Mouse (Mus musculus) midbrain, embryonic 11.5 days (tissue): ENCODE data around the gene Frmd4b. TPM values are rescaled to one million over a fixed set of nuclear protein-coding genes. Genes with fewer than 3 reads are reported as not detected.

Experiments
- ATAC-seq: fragments of 200-750 bp; cut with Nextera tagmentation; 2 replicates; pipeline ENCODE4 v1.8.0; 2017; ENCODE audit warnings: moderate TSS enrichment, moderate library complexity; ENCODE audit not compliant: low FRiP score
- DNase-seq: peaks from one replicate; pipeline ENCODE4 v3.0.0; 2015; ENCODE audit warnings: low spot score; ENCODE audit errors: missing footprints
- H3K27ac ChIP-seq: fragments of 300-500 bp; sonication (generic); 2 replicates; pipeline ENCODE4 v1.5.1; 2014; ENCODE audit warnings: low read depth, low read length
- H3K27me3 ChIP-seq: fragments of 300-500 bp; sonication (generic); 2 replicates; pipeline ENCODE4 v1.6.1; 2014; ENCODE audit warnings: mild to moderate bottlenecking, low read length, moderate library complexity, mixed read lengths; ENCODE audit not compliant: control insufficient read depth, insufficient read depth
- H3K36me3 ChIP-seq: fragments of 300-500 bp; sonication (generic); 2 replicates; pipeline ENCODE4 v1.6.1; 2014; ENCODE audit warnings: mild to moderate bottlenecking, low read length, moderate library complexity, mixed read lengths; ENCODE audit not compliant: control insufficient read depth, insufficient read depth
- H3K4me1 ChIP-seq: fragments of 300-500 bp; sonication (generic); 2 replicates; pipeline ENCODE4 v1.6.1; 2014; ENCODE audit warnings: low read length; ENCODE audit not compliant: control insufficient read depth, insufficient read depth
- H3K4me2 ChIP-seq: fragments of 300-500 bp; sonication (generic); 2 replicates; pipeline ENCODE4 v1.6.1; 2014; ENCODE audit warnings: mild to moderate bottlenecking, moderate library complexity
- H3K4me3 ChIP-seq: fragments of 300-500 bp; sonication (generic); 2 replicates; pipeline ENCODE4 v1.5.1; 2014; ENCODE audit warnings: low read depth, low read length
- H3K9ac ChIP-seq: fragments of 300-500 bp; sonication (generic); 2 replicates; pipeline ENCODE4 v1.6.1; 2014; ENCODE audit warnings: low read length
- H3K9me3 ChIP-seq: fragments of 300-500 bp; sonication (generic); 2 replicates; pipeline ENCODE4 v1.6.1; 2016; ENCODE audit warnings: low read length; ENCODE audit not compliant: control insufficient read depth
- WGBS: fragments of 180-500 bp; shearing (Covaris S2); extraction: QIAGEN DNeasy Blood & Tissue Kit; methylation state at CpG from one replicate; pipeline ENCODE4 v1.1.7; 2014; 5-methylcytosine and 5-hydroxymethylcytosine counted together
- polyA plus RNA-seq: library from polyadenylated mRNA; unstranded; fragments of >200 nt; fragmentation: Nextera tagmentation; extraction: Ambion mirVana; gene quantifications from 2 replicates; pipeline ENCODE4 v1.2.1, GENCODE M21; 2014

Gene Frmd4b
- polyA plus RNA-seq, 1 experiment from 2014 or later = 31.9 TPM

DNA sequence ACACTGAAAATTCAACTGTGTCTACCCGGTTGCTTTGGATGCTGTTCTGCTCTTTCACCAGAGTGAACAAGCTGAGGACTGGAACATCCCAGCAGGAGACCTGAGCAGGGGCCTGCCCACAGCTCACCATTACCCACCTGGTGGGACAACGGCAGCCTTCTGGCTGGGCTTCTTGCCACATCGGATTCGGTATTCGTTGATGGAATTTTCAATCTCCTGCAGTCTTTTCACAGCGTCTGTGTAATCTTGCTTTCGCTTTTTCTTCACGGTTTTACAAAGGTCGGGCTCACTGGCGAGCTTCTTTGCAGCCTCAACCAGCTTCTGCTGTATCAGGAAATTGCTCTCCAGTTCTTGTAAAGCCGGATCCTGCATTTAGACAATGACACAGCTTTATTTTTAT is 312.3 kb downstream of the Frmd4b start:
- H3K27ac ChIP-seq = no peak overlapping the region
- no peaks in the 10 kb centered on the region for H3K4me1 ChIP-seq
- no peak for ATAC-seq
- DNase-seq = no peak
- peaks cover 6% of the 10 kb centered on the region for H3K36me3 ChIP-seq
- no peak overlapping the region for H3K4me3 ChIP-seq
- H3K4me2 ChIP-seq = no peak overlapping the region
- H3K27me3 ChIP-seq = no peaks in the 10 kb centered on the region
- H3K9ac ChIP-seq = no peak overlapping the region
- 70% methylated on average over 11 of the region's 11 CpGs for WGBS
- H3K9me3 ChIP-seq = no peaks in the 10 kb centered on the region

GRCm38 (mm10) chr6:97303277-97304109 is 313.8 kb downstream of the Frmd4b start:
- Histone ChIP-seq H3K27me3 (no peaks in the 10 kb centered on the region), H3K4me2 (no peak overlapping the region), H3K4me1 (no peaks in the 10 kb centered on the region), H3K9ac (no peak overlapping the region), H3K9me3 (no peaks in the 10 kb centered on the region), H3K4me3 (no peak overlapping the region), H3K27ac (no peak overlapping the region), H3K36me3 (peaks cover 6% of the 10 kb centered on the region)
- ATAC-seq (no peak), DNase-seq (no peak)
- WGBS = 92% methylated on average over 9 of the region's 9 CpGs

DNA sequence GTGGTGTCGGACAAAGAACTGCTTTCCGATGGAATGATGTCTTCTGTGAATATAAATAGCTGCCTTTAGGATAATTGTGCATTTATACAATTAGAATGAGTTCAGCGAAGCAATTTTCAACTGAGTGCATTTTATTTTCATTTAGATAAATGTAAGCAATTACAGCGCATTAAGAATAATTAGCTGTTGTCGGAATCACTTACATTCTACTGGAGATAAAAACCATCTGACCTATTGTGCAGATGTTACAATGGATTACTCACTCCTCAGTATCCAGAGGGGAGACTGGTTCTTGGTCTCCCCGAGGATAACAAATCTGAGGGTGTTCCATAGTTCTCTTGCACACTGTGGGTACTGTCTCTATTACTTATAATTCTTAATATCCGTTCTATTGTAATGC is 315.0 kb downstream of the Frmd4b start:
- ATAC-seq (no peak), DNase-seq (peak; percentile 59)
- no peak overlapping the region for H3K4me3 ChIP-seq
- H3K36me3 ChIP-seq = peaks cover 10% of the 10 kb centered on the region
- no peaks in the 10 kb centered on the region for H3K9me3 ChIP-seq
- no peak overlapping the region for H3K4me2 ChIP-seq
- H3K27me3 ChIP-seq = no peaks in the 10 kb centered on the region
- H3K9ac ChIP-seq = no peak overlapping the region
- H3K27ac ChIP-seq = no peak overlapping the region
- H3K4me1 ChIP-seq = no peaks in the 10 kb centered on the region
- WGBS = 91% methylated on average over 7 of the region's 7 CpGs

DNA sequence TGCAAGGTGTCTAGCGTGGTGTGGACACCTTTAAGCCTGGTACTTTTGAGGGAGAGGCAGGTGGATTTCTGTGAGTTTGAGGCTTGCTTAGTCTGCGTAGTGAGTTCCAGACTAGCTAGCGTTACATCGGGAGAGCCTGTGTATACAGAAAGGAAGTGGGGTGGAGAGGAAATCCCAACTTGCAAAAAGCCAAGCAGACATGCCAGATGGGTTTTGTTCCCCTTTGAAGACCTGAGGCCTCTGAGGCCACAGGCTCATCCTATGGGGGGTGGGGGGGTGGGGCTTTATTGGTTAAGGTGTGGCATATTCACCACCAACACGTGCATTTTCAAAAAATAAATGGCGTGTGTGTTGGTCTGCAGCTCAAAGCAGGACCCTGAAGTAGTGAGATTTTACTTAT is 316.7 kb downstream of the Frmd4b start:
- H3K27me3 ChIP-seq = no peaks in the 10 kb centered on the region
- no peaks in the 10 kb centered on the region for H3K9me3 ChIP-seq
- no peak overlapping the region for H3K4me2 ChIP-seq
- WGBS = 86% methylated on average over 6 of the region's 6 CpGs
- DNase-seq (no peak), ATAC-seq (no peak)
- peaks cover 16% of the 10 kb centered on the region for H3K36me3 ChIP-seq
- H3K9ac ChIP-seq = no peak overlapping the region
- H3K4me3 ChIP-seq = no peak overlapping the region
- H3K27ac ChIP-seq = no peak overlapping the region
- no peaks in the 10 kb centered on the region for H3K4me1 ChIP-seq

DNA sequence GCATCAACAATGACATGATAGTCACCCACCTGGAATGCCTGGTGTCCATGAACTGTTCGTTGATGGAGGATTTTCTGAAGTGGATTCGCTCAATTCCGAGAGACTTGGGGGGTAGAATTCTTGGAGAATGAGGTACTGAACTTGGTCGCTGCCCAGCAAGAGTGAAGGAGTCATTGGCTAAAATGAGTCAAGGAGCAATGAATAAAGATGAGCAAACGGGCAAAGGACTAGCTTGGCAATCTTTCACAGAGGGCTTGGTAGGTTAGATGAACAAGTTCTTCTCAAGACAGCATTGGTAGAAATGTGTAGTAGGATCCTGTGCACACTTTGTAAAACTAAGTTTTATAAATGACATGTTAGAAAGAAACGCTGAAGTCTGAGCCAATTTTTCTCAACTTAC is 317.2 kb downstream of the Frmd4b start:
- ATAC-seq = no peak
- no peaks in the 10 kb centered on the region for H3K9me3 ChIP-seq
- H3K36me3 ChIP-seq = peaks cover 20% of the 10 kb centered on the region
- no peaks in the 10 kb centered on the region for H3K4me1 ChIP-seq
- H3K27me3 ChIP-seq = no peaks in the 10 kb centered on the region
- 94% methylated on average over 6 of the region's 6 CpGs for WGBS
- no peak overlapping the region for H3K9ac ChIP-seq
- no peak overlapping the region for H3K4me3 ChIP-seq
- no peak overlapping the region for H3K4me2 ChIP-seq
- no peak for DNase-seq
- H3K27ac ChIP-seq = no peak overlapping the region

DNA sequence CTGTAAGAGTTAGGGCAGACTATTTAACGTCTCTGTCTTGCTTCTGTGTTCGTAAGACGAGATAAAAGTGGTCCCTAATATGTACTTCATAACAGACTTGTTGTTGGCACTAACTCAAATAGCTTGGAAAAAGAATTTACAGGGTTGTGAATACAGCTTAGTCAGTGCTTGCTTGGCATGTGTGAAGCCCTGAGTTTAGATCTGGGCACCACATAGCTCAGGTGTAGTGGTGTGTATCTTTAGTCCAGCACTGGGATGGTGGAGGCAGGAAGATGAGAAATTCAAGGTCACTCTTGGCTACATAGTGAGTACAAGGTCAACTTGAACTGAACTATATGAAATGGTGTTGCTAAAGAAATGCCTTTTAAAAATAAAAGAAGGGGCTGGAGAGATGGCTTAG is 320.2 kb downstream of the Frmd4b start:
- H3K36me3 ChIP-seq = peaks cover 22% of the 10 kb centered on the region
- H3K9ac ChIP-seq = no peak overlapping the region
- no peak overlapping the region for H3K4me2 ChIP-seq
- H3K4me1 ChIP-seq = no peaks in the 10 kb centered on the region
- no peak overlapping the region for H3K27ac ChIP-seq
- WGBS = 93% methylated on average over 3 of the region's 3 CpGs
- ATAC-seq (no peak), DNase-seq (peak; percentile 45)
- H3K4me3 ChIP-seq = no peak overlapping the region
- no peaks in the 10 kb centered on the region for H3K9me3 ChIP-seq
- no peaks in the 10 kb centered on the region for H3K27me3 ChIP-seq

DNA sequence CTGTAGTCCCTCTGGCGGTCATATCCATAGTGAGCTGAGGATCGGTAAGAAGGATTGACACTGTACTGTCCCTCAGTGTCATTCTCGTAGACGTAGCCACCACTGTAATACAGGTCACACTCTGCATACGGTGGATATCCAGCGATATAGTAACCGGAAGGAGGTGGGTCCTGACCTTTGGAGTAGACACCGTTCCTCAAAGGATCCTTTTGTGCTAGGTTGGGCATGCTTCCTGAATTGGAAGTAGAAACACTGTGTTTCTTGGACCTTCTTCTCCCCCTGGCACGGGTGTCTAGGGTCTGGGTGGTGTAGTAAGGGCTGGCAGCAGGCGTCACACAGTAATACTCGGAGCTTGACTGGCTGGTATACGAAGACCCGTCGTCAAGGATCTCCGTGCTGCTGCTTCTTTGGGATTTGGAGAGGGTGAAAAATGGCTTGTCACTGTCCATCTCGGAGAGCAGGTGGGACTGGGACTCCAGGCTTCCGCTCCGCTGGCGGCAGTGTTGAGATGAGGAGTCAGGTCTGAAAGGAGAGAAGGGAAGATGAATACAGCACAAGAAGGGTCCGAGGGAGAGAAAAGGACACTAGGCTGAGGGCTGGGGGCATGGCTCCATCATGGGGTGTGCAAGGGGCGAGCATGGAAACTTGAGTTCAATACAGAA is 321.3 kb downstream of the Frmd4b start:
- Histone ChIP-seq H3K9me3 (no peaks in the 10 kb centered on the region), H3K9ac (no peak overlapping the region), H3K4me3 (no peak overlapping the region), H3K4me1 (no peaks in the 10 kb centered on the region), H3K27ac (no peak overlapping the region), H3K4me2 (no peak overlapping the region), H3K27me3 (no peaks in the 10 kb centered on the region), H3K36me3 (peaks cover 24% of the 10 kb centered on the region)
- peak; percentile 53 for DNase-seq
- WGBS = 94% methylated on average over 21 of the region's 21 CpGs
- no peak for ATAC-seq

GRCm38 (mm10) chr6:97295416-97295815 is 321.9 kb downstream of the Frmd4b start:
- no peak for ATAC-seq
- H3K4me1 ChIP-seq = no peaks in the 10 kb centered on the region
- H3K9ac ChIP-seq = no peak overlapping the region
- no peak for DNase-seq
- H3K27me3 ChIP-seq = no peaks in the 10 kb centered on the region
- peaks cover 24% of the 10 kb centered on the region for H3K36me3 ChIP-seq
- no peak overlapping the region for H3K4me3 ChIP-seq
- H3K27ac ChIP-seq = no peak overlapping the region
- no peak overlapping the region for H3K4me2 ChIP-seq
- 87% methylated on average over 9 of the region's 9 CpGs for WGBS
- H3K9me3 ChIP-seq = no peaks in the 10 kb centered on the region
